Mouse (Mus musculus): Measurements from ENCODE around the gene Agbl3. TPM values are rescaled to one million over a fixed set of nuclear protein-coding genes. Genes with fewer than 3 reads are reported as not detected.

The Agbl3 gene
- polyA plus RNA-seq, 1 experiment from 2014 or later: 3.0 TPM

DNA sequence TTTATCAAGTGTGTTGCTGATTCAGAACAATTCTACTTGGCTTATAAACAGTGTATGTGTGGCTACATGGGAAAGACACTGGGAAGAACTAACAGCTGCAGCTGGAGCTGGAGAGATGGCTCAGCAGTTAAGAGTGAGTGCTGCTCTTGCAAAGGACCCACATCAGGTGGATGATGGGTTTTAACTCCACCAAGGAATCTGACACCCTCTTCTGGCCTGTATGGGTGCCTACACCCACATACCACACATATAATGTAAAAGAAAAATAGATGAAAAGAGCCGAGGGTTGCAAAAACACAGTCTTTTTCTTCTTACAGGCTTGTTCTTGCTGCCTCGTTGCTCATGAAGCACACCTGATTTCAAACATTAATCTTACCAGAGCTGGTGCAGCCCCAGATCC lies 125.9 kb downstream of the Agbl3 start:
- Histone ChIP-seq H3K4me3 (no peak overlapping the region), H3K4me1 (peaks cover 31% of the 10 kb centered on the region), H3K27ac (no peak overlapping the region), H3K36me3 (replicated peaks) (peaks cover 78% of the 10 kb centered on the region), H3K9me3 (no peaks in the 10 kb centered on the region), H3K27me3 (ENCODE audit: poor library complexity, severe bottlenecking) (no peaks in the 10 kb centered on the region)
- DNase-seq (ENCODE audit: extremely low spot score, low spot score): no peak
- WGBS: 86% methylated on average over 2 of the region's 2 CpGs

DNA sequence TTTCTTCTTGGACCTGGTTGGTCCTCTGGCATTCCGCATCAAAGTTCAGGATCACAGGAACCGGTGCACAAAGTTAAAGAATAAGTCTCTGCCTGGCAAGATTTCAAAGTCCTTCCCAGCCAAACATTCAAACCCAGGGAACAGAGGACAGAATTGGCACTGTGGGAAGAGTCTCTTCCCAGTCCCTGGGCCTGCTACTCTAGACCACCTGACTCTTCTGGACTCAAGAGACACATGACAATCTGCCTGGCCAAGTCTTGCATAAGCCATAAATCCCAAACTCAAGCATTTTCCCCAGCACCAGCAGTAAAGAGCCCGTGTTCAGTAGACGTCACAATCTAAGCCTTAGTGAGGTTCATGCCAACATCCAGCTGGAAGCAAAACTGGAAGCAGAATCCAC lies 126.4 kb downstream of the Agbl3 start:
- peaks cover 73% of the 10 kb centered on the region for H3K36me3 ChIP-seq (replicated peaks)

DNA sequence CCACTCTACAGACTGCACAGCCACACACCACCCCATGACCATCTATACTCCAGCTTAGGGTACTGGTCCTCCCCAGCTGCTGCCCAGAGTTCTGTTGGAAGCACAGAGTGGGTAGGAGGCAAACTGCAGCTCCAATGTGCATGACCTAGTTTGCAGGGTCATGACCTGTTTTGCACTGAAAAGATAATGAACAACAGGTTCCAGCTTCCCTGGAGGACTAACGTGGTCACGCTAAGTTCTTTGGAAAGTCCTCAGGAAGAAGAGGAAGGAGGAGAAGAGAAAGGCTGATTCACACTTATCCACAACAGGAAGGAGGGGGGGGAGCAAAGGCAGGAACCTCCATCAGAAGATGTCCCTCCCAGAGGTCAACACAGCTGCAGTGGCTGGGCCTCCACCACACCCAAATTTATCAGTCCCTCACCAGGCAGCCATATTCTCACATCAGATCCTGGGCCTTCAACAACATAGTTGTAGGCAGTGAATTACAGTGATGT lies 126.9 kb downstream of the Agbl3 start:
- no peaks in the 10 kb centered on the region for H3K27me3 ChIP-seq (ENCODE audit: poor library complexity, severe bottlenecking)
- H3K4me3 ChIP-seq: no peak overlapping the region
- H3K9me3 ChIP-seq: no peaks in the 10 kb centered on the region
- WGBS: 64% methylated on average over 2 of the region's 2 CpGs
- peaks cover 68% of the 10 kb centered on the region for H3K36me3 ChIP-seq (replicated peaks)
- no peak overlapping the region for H3K27ac ChIP-seq
- H3K4me1 ChIP-seq: peaks cover 29% of the 10 kb centered on the region
- DNase-seq (ENCODE audit: extremely low spot score, low spot score): no peak

More for the DNA sequence above, 126.4 kb downstream of the Agbl3 start:
- H3K4me1 ChIP-seq: peaks cover 31% of the 10 kb centered on the region
- 92% methylated on average over 4 of the region's 4 CpGs for WGBS
- DNase-seq (ENCODE audit: extremely low spot score, low spot score): no peak
- H3K9me3 ChIP-seq: no peaks in the 10 kb centered on the region
- no peak overlapping the region for H3K27ac ChIP-seq
- H3K27me3 ChIP-seq (ENCODE audit: poor library complexity, severe bottlenecking): no peaks in the 10 kb centered on the region
- H3K4me3 ChIP-seq: no peak overlapping the region

DNA sequence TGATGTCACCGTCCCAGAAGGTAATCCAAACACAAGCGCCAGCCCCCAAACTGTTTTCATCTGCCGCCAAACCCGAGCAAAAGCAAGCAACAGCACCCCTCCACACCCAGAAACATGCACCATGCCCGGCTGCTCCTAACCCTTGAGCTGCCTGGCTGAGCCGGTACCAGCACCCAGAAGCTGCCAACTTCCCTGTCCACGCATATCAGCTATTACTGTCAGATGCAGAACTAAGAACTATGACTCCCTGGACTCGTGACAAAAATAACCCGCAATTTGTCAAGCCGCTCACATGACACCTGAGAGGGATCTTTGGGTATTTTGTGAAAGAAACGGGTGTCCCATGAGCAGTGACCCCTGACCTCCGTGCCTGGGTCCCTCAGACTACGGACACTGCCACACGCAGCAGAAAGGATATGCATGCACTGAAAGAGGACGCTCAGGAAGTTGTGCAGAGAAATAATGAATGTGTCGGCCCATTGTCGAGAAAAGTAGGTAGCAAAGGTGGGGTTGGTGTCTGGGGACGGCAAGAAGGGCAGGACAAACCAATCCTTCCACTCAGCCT lies 127.5 kb downstream of the Agbl3 start:
- DNase-seq (ENCODE audit: extremely low spot score, low spot score): no peak
- 87% methylated on average over 18 of the region's 18 CpGs for WGBS
- Histone ChIP-seq H3K27me3 (ENCODE audit: poor library complexity, severe bottlenecking) (no peaks in the 10 kb centered on the region), H3K36me3 (replicated peaks) (peaks cover 62% of the 10 kb centered on the region), H3K4me1 (peaks cover 28% of the 10 kb centered on the region), H3K27ac (0 out of 2 replicates have a peak overlapping the region, but pooled peaks have one; percentile 16), H3K9me3 (no peaks in the 10 kb centered on the region), H3K4me3 (no peak overlapping the region)

Other genes with a start within 250 kb of the Agbl3 start
- 135 and 143 TPM in 2 replicates for gene Cald1, start 181.9 kb upstream of the Agbl3 start, polyA plus RNA-seq (2016; fragmentation: Nextera tagmentation; extraction: Ambion mirVana)
- gene Tmem140, start 82.7 kb downstream of the Agbl3 start, polyA plus RNA-seq (2016; fragmentation: Nextera tagmentation; extraction: Ambion mirVana): 1.7 and 2.2 TPM in 2 replicates
- gene Cyren, start 97.6 kb downstream of the Agbl3 start, polyA plus RNA-seq (2016; fragmentation: Nextera tagmentation; extraction: Ambion mirVana): 17.5 and 18.7 TPM in 2 replicates
- 12.0 TPM in 2 replicates for gene Wdr91, start 130.4 kb downstream of the Agbl3 start, polyA plus RNA-seq (2016; fragmentation: Nextera tagmentation; extraction: Ambion mirVana)
- gene Stra8, start 139.7 kb downstream of the Agbl3 start, polyA plus RNA-seq (2016; fragmentation: Nextera tagmentation; extraction: Ambion mirVana): not detected in 2 replicates
- 0.47 and 0.59 TPM in 2 replicates for gene Slc23a4, start 208.0 kb downstream of the Agbl3 start, polyA plus RNA-seq (2016; fragmentation: Nextera tagmentation; extraction: Ambion mirVana)

All from forebrain, embryonic 10.5 days (tissue).